Mouse (Mus musculus) heart, embryonic 11.5 days (tissue): ENCODE measurements around the gene B9d2. TPM values are rescaled to one million over a fixed set of nuclear protein-coding genes. Genes with fewer than 3 reads are reported as not detected.

ENCODE experiments used
- ATAC-seq: fragments of 200-750 bp; cut with Nextera tagmentation; replicated peaks from 2 replicates; pipeline ENCODE4 v1.8.0; 2017; ENCODE audit warnings: moderate library complexity; ENCODE audit not compliant: insufficient number of reproducible peaks, low FRiP score, low TSS enrichment
- H3K27ac ChIP-seq: fragments of 300-500 bp; sonication (generic); 2 replicates; pipeline ENCODE4 v1.5.1; 2014; ENCODE audit warnings: mild to moderate bottlenecking, low read depth, low read length
- H3K27me3 ChIP-seq: fragments of 300-500 bp; sonication (generic); 2 replicates; pipeline ENCODE4 v1.6.1; 2014; ENCODE audit warnings: mild to moderate bottlenecking, low read length, mixed read lengths; ENCODE audit not compliant: control insufficient read depth, insufficient read depth
- H3K36me3 ChIP-seq: fragments of 300-500 bp; sonication (generic); 2 replicates; pipeline ENCODE4 v1.6.1; 2014; ENCODE audit warnings: mild to moderate bottlenecking, low read length, moderate library complexity, mixed read lengths; ENCODE audit not compliant: control insufficient read depth, insufficient read depth
- H3K4me1 ChIP-seq: fragments of 300-500 bp; sonication (generic); 2 replicates; pipeline ENCODE4 v1.6.1; 2014; ENCODE audit warnings: low read length; ENCODE audit not compliant: control insufficient read depth, insufficient read depth
- H3K4me2 ChIP-seq: fragments of 300-500 bp; sonication (generic); 2 replicates; pipeline ENCODE4 v1.6.1; 2014; ENCODE audit warnings: mild to moderate bottlenecking, moderate library complexity
- H3K4me3 ChIP-seq: fragments of 300-500 bp; sonication (generic); 2 replicates; pipeline ENCODE4 v1.5.1; 2014; ENCODE audit warnings: low read depth, low read length
- H3K9ac ChIP-seq: fragments of 300-500 bp; sonication (generic); 2 replicates; pipeline ENCODE4 v1.6.1; 2014; ENCODE audit warnings: mild to moderate bottlenecking, low read depth, low read length, moderate library complexity
- H3K9me3 ChIP-seq: fragments of 300-500 bp; sonication (generic); replicated peaks from 2 replicates; pipeline ENCODE4 v1.6.1; 2016; ENCODE audit warnings: low read length; ENCODE audit not compliant: control insufficient read depth
- WGBS: fragments of 180-500 bp; shearing (Covaris S2); extraction: QIAGEN DNeasy Blood & Tissue Kit; methylation state at CpG from one replicate; pipeline ENCODE4 v1.1.7; 2014; ENCODE audit not compliant: insufficient replicate concordance; 5-methylcytosine and 5-hydroxymethylcytosine counted together
- polyA plus RNA-seq: library from polyadenylated mRNA; unstranded; fragments of >200 nt; fragmentation: Nextera tagmentation; extraction: Ambion mirVana; gene quantifications from 2 replicates; pipeline ENCODE4 v1.2.1, GENCODE M21; 2014

B9d2 gene
- polyA plus RNA-seq, 1 experiment from 2014 or later: 29.5 TPM

- ATAC-seq: no peak
- no peak overlapping the region for H3K27ac ChIP-seq
- no peaks in the 10 kb centered on the region for H3K36me3 ChIP-seq
- peaks cover 10% of the 10 kb centered on the region; the same call in 1 of the 2 replicates for H3K4me1 ChIP-seq
- no peak overlapping the region for H3K9ac ChIP-seq
- no peak overlapping the region for H3K4me3 ChIP-seq
- 73% methylated on average over 15 of the region's 15 CpGs for WGBS
- no peak overlapping the region for H3K4me2 ChIP-seq
- H3K27me3 ChIP-seq: peaks cover 34% of the 10 kb centered on the region
- no peaks in the 10 kb centered on the region for H3K9me3 ChIP-seq
These were observed 4.3 kb upstream of the B9d2 start for GRCm38 (mm10) chr7:25676085-25676781.

- ATAC-seq: no peak
- Histone ChIP-seq H3K4me3 (no peak overlapping the region), H3K9ac (no peak overlapping the region), H3K4me1 (peaks cover 14% of the 10 kb centered on the region; the same call in 1 of the 2 replicates), H3K27me3 (peaks cover 34% of the 10 kb centered on the region), H3K9me3 (no peaks in the 10 kb centered on the region), H3K27ac (no peak overlapping the region), H3K4me2 (no peak overlapping the region), H3K36me3 (no peaks in the 10 kb centered on the region)
- WGBS: 92% methylated on average over 7 of the region's 7 CpGs
These were observed 3.6 kb upstream of the B9d2 start for GRCm38 (mm10) chr7:25677013-25677412.

GRCm38 (mm10) chr7:25679971-25680370, 609 bp upstream of the B9d2 start:
- Histone ChIP-seq H3K9me3 (no peaks in the 10 kb centered on the region), H3K36me3 (peaks cover 3% of the 10 kb centered on the region; the same call in 1 of the 2 replicates), H3K4me2 (peak overlapping the region; percentile 69), H3K9ac (peak overlapping the region; percentile 81; the same call in 1 of the 2 replicates), H3K4me3 (peak overlapping the region; percentile 71), H3K27me3 (peaks cover 17% of the 10 kb centered on the region), H3K4me1 (peaks cover 22% of the 10 kb centered on the region), H3K27ac (peak overlapping the region; percentile 94; the same call in 1 of the 2 replicates)
- ATAC-seq: no peak
- WGBS: 10% methylated on average over 6 of the region's 6 CpGs

GRCm38 (mm10) chr7:25681341-25682231, 1.0 kb downstream of the B9d2 start:
- Histone ChIP-seq H3K36me3 (peaks cover 3% of the 10 kb centered on the region; the same call in 1 of the 2 replicates), H3K4me1 (peaks cover 22% of the 10 kb centered on the region), H3K27me3 (peaks cover 8% of the 10 kb centered on the region), H3K4me3 (peak overlapping the region; percentile 71), H3K9ac (no peak overlapping the region), H3K9me3 (no peaks in the 10 kb centered on the region), H3K27ac (no peak overlapping the region), H3K4me2 (peak overlapping the region; percentile 69)
- no peak for ATAC-seq
- 53% methylated on average over 15 of the region's 15 CpGs for WGBS

GRCm38 (mm10) chr7:25683474-25684180, 3.0 kb downstream of the B9d2 start:
- Histone ChIP-seq H3K27ac (peak overlapping the region; percentile 35; the same call in 1 of the 2 replicates), H3K9me3 (no peaks in the 10 kb centered on the region)
- WGBS: 49% methylated on average over 7 of the region's 7 CpGs

GRCm38 (mm10) chr7:25684659-25685058, 4.1 kb downstream of the B9d2 start:
- peaks cover 8% of the 10 kb centered on the region; the same call in 1 of the 2 replicates for H3K27me3 ChIP-seq
- H3K36me3 ChIP-seq: peaks cover 3% of the 10 kb centered on the region; the same call in 1 of the 2 replicates
- 81% methylated on average over 6 of the region's 6 CpGs for WGBS
- no peak for ATAC-seq
- H3K27ac ChIP-seq: no peak overlapping the region
- H3K9me3 ChIP-seq: no peaks in the 10 kb centered on the region
- H3K4me3 ChIP-seq: no peak overlapping the region
- peaks cover 30% of the 10 kb centered on the region for H3K4me1 ChIP-seq
- H3K9ac ChIP-seq: no peak overlapping the region
- no peak overlapping the region for H3K4me2 ChIP-seq

More at GRCm38 (mm10) chr7:25683474-25684180, 3.0 kb downstream of the B9d2 start:
- peaks cover 8% of the 10 kb centered on the region; the same call in 1 of the 2 replicates for H3K27me3 ChIP-seq
- peaks cover 28% of the 10 kb centered on the region for H3K4me1 ChIP-seq
- no peak overlapping the region for H3K4me3 ChIP-seq
- H3K4me2 ChIP-seq: peak overlapping the region; percentile 17
- ATAC-seq: no peak
- H3K36me3 ChIP-seq: peaks cover 3% of the 10 kb centered on the region; the same call in 1 of the 2 replicates
- no peak overlapping the region for H3K9ac ChIP-seq

GRCm38 (mm10) chr7:25685926-25686470, 5.4 kb downstream of the B9d2 start:
- ATAC-seq: no peak
- Histone ChIP-seq H3K27ac (0 out of 2 replicates have a peak overlapping the region, but pooled peaks have one; percentile 86), H3K9me3 (no peaks in the 10 kb centered on the region), H3K4me1 (peaks cover 29% of the 10 kb centered on the region), H3K4me3 (peak overlapping the region; percentile 75), H3K27me3 (peaks cover 8% of the 10 kb centered on the region; the same call in 1 of the 2 replicates), H3K36me3 (peaks cover 3% of the 10 kb centered on the region; the same call in 1 of the 2 replicates), H3K9ac (no peak overlapping the region), H3K4me2 (peak overlapping the region; percentile 97)
- WGBS: 63% methylated on average over 21 of the region's 21 CpGs
